Mouse (Mus musculus) erythroblast, embryonic 14.5 days (primary cell): ENCODE measurements around the gene Gpc6. TPM values are rescaled to one million over a fixed set of nuclear protein-coding genes. Genes with fewer than 3 reads are reported as not detected.

ENCODE experiments used
- H3K27me3 ChIP-seq: 2 replicates; pipeline ENCODE4 v1.6.1; 2012; ENCODE audit warnings: inconsistent platforms; ENCODE audit not compliant: control insufficient read depth
- H3K36me3 ChIP-seq: 2 replicates; pipeline ENCODE4 v1.6.1; 2012; ENCODE audit warnings: mild to moderate bottlenecking, inconsistent platforms; ENCODE audit not compliant: control insufficient read depth
- H3K4me1 ChIP-seq: 2 replicates; pipeline ENCODE4 v1.6.1; 2012; ENCODE audit warnings: inconsistent platforms; ENCODE audit not compliant: control insufficient read depth
- H3K4me3 ChIP-seq: replicated peaks from 2 replicates; pipeline ENCODE3; 2012; ENCODE audit warnings: moderate library complexity, mild to moderate bottlenecking, inconsistent platforms
- H3K9me3 ChIP-seq: 2 replicates; pipeline ENCODE4 v1.6.1; 2012; ENCODE audit warnings: low read length, inconsistent platforms, mixed read lengths; ENCODE audit not compliant: control insufficient read depth
- GATA1 ChIP-seq: IDR thresholded peaks from 2 replicates; pipeline ENCODE4 v1.6.1; 2012; ENCODE audit warnings: low read length, inconsistent platforms, mixed read lengths
- TAL1 ChIP-seq: IDR thresholded peaks from 3 replicates; pipeline ENCODE4 v1.6.1; 2012; ENCODE audit warnings: low read length, inconsistent platforms, mixed read lengths
- polyA plus RNA-seq: library from polyadenylated mRNA; stranded (reverse); fragments of >175 nt; gene quantifications from 2 replicates; pipeline ENCODE4 v1.2.3, GENCODE M21; 2012

The Gpc6 gene
- polyA plus RNA-seq, 1 experiment: not detected

DNA sequence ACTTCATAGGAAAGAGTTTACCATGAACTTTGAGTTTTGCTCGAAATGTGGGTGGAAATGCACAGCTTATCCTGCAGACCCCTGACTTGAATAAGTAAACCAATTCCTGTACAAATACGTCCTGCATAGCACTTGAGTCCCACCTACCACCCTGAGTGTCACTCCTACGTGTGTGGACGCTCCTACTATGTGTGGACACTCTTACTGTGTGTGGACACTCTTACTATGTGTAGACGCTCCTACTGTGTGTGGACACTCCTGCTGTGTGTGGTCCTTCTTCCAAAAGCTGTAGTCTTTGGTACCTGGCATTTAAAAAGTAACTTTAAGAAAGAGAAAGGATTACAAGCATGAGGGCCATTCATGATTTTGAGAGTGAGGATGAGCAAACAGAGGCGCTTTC, 1036.7 kb downstream of the Gpc6 start:
- Histone ChIP-seq H3K9me3 (peaks cover 19% of the 10 kb centered on the region), H3K27me3 (no peaks in the 10 kb centered on the region), H3K4me1 (no peaks in the 10 kb centered on the region), H3K36me3 (no peaks in the 10 kb centered on the region), H3K4me3 (no peak overlapping the region)
- TF ChIP-seq TAL1 (no peak), GATA1 (no peak)

DNA sequence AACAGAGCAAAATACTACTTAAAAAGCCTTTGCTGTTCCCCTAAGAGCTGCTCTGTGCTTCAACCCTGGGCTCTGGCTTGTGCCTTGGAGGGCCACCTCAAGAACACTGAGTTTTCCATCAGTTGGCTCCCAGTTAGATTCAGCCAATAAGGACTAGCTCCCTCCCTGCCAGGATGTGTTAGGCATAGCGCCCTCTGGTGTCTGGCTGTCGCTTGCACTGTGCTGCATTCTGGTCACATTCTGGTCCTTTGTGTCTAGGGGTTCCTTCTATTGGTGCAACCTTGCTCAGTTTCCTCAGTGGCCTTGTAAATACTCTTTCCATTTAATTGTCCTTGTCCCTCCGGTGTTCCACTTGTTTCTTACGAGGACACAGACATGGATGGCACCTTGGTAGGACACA, 1037.3 kb downstream of the Gpc6 start:
- H3K4me3 ChIP-seq: no peak overlapping the region
- no peaks in the 10 kb centered on the region for H3K36me3 ChIP-seq
- no peaks in the 10 kb centered on the region for H3K27me3 ChIP-seq
- peaks cover 18% of the 10 kb centered on the region for H3K9me3 ChIP-seq
- no peak for TF ChIP-seq TAL1
- no peak for TF ChIP-seq GATA1
- H3K4me1 ChIP-seq: no peaks in the 10 kb centered on the region

GRCm38 (mm10) chr14:117972576-117972975, 1047.5 kb downstream of the Gpc6 start:
- Histone ChIP-seq H3K4me3 (no peak overlapping the region), H3K27me3 (no peaks in the 10 kb centered on the region), H3K36me3 (no peaks in the 10 kb centered on the region), H3K9me3 (peaks cover 6% of the 10 kb centered on the region; the same call in 1 of the 2 replicates), H3K4me1 (no peaks in the 10 kb centered on the region)
- no peak for TF ChIP-seq GATA1
- no peak for TF ChIP-seq TAL1

- Histone ChIP-seq H3K4me1 (no peaks in the 10 kb centered on the region), H3K27me3 (no peaks in the 10 kb centered on the region), H3K4me3 (no peak overlapping the region), H3K9me3 (peaks cover 11% of the 10 kb centered on the region), H3K36me3 (no peaks in the 10 kb centered on the region)
- TF ChIP-seq TAL1 (no peak), GATA1 (no peak)
Observed at GRCm38 (mm10) chr14:117981532-117981931, 1056.4 kb downstream of the Gpc6 start.

GRCm38 (mm10) chr14:117988444-117988843, 1063.3 kb downstream of the Gpc6 start:
- H3K4me3 ChIP-seq: no peak overlapping the region
- H3K36me3 ChIP-seq: no peaks in the 10 kb centered on the region
- no peaks in the 10 kb centered on the region for H3K4me1 ChIP-seq
- H3K27me3 ChIP-seq: no peaks in the 10 kb centered on the region
- TF ChIP-seq GATA1 (no peak), TAL1 (no peak)
- H3K9me3 ChIP-seq: peaks cover 8% of the 10 kb centered on the region; the same call in 1 of the 2 replicates

GRCm38 (mm10) chr14:117990203-117990602, 1065.1 kb downstream of the Gpc6 start:
- H3K4me1 ChIP-seq: no peaks in the 10 kb centered on the region
- H3K4me3 ChIP-seq: no peak overlapping the region
- no peak for TF ChIP-seq TAL1
- no peak for TF ChIP-seq GATA1
- H3K36me3 ChIP-seq: no peaks in the 10 kb centered on the region
- H3K27me3 ChIP-seq: no peaks in the 10 kb centered on the region
- peaks cover 8% of the 10 kb centered on the region; the same call in 1 of the 2 replicates for H3K9me3 ChIP-seq

GRCm38 (mm10) chr14:117992600-117993256, 1067.6 kb downstream of the Gpc6 start:
- Histone ChIP-seq H3K36me3 (no peaks in the 10 kb centered on the region), H3K9me3 (peaks cover 4% of the 10 kb centered on the region; the same call in 1 of the 2 replicates), H3K27me3 (no peaks in the 10 kb centered on the region), H3K4me1 (no peaks in the 10 kb centered on the region), H3K4me3 (no peak overlapping the region)
- TF ChIP-seq TAL1 (no peak), GATA1 (no peak)

DNA sequence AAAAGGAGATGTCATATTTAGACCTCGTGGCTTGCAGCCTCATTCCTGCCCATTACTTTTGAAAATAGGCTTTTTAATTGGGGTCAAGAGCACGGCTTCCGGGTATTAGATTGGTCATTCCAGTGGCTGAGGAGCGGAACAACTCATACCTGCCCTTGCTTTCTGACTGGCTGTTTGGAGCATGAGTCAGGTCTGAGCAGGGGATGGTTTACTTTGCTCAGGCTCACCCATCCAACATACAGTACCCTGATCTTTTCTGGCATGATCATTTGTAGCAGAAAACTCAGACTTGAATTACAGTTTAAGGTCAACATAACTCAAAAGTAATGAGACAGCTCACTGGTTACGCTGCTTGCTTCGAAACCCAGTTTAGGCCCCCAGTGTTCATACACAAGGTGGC, 1068.7 kb downstream of the Gpc6 start:
- TF ChIP-seq GATA1 (no peak), TAL1 (no peak)
- Histone ChIP-seq H3K27me3 (no peaks in the 10 kb centered on the region), H3K4me3 (no peak overlapping the region), H3K4me1 (no peaks in the 10 kb centered on the region), H3K36me3 (no peaks in the 10 kb centered on the region), H3K9me3 (no peaks in the 10 kb centered on the region)

GRCm38 (mm10) chr14:118004434-118004833, 1079.3 kb downstream of the Gpc6 start:
- Histone ChIP-seq H3K36me3 (no peaks in the 10 kb centered on the region), H3K4me3 (no peak overlapping the region), H3K9me3 (no peaks in the 10 kb centered on the region), H3K4me1 (no peaks in the 10 kb centered on the region), H3K27me3 (no peaks in the 10 kb centered on the region)
- TF ChIP-seq TAL1: no peak
- no peak for TF ChIP-seq GATA1

- no peaks in the 10 kb centered on the region for H3K36me3 ChIP-seq
- no peaks in the 10 kb centered on the region for H3K9me3 ChIP-seq
- TF ChIP-seq TAL1 (no peak), GATA1 (no peak)
- no peak overlapping the region for H3K4me3 ChIP-seq
- no peaks in the 10 kb centered on the region for H3K27me3 ChIP-seq
- no peaks in the 10 kb centered on the region for H3K4me1 ChIP-seq
Observed at GRCm38 (mm10) chr14:118005697-118006096, 1080.6 kb downstream of the Gpc6 start.
